Mouse (Mus musculus): Measurements from ENCODE around the gene Nfib. TPM values are rescaled to one million over a fixed set of nuclear protein-coding genes. Genes with fewer than 3 reads are reported as not detected.

Gene Nfib
- polyA plus RNA-seq, 1 experiment from 2014 or later, result 149 TPM

GRCm38 (mm10) chr4:82497671-82498631, 207.6 kb downstream of the Nfib start:
- Histone ChIP-seq H3K36me3 (ENCODE audit: insufficient read depth) (peaks cover 60% of the 10 kb centered on the region), H3K27ac (ENCODE audit: low read depth) (peak overlapping the region; percentile 64), H3K9me3 (ENCODE audit: low read depth, low read length) (no peaks in the 10 kb centered on the region), H3K4me2 (peak overlapping the region; percentile 95), H3K4me1 (ENCODE audit: insufficient read depth) (peaks cover 35% of the 10 kb centered on the region), H3K27me3 (ENCODE audit: insufficient read depth, low read length) (no peaks in the 10 kb centered on the region), H3K4me3 (ENCODE audit: low read depth, low read length) (peak overlapping the region; percentile 23), H3K9ac (peak overlapping the region; percentile 30)
- no peak; the same call in 1 of the 2 replicates for ATAC-seq (ENCODE audit: insufficient read depth)
- no peak for TF ChIP-seq CTCF (IDR thresholded peaks at IDR 0.05; ENCODE audit: low read depth)
- DNase-seq, result no peak
- WGBS, result 71% methylated on average over 26 of the region's 26 CpGs

GRCm38 (mm10) chr4:82497141-82497566, 208.4 kb downstream of the Nfib start:
- peak overlapping the region; percentile 30; the same call in 1 of the 2 replicates for H3K9ac ChIP-seq
- H3K4me1 ChIP-seq (ENCODE audit: insufficient read depth), result peaks cover 35% of the 10 kb centered on the region
- DNase-seq (peak; percentile 55), ATAC-seq (ENCODE audit: insufficient read depth) (no peak)
- TF ChIP-seq CTCF (IDR thresholded peaks at IDR 0.05; ENCODE audit: low read depth), result no peak
- no peaks in the 10 kb centered on the region for H3K27me3 ChIP-seq (ENCODE audit: insufficient read depth, low read length)
- WGBS, result 41% methylated on average over 8 of the region's 8 CpGs
- H3K27ac ChIP-seq (ENCODE audit: low read depth), result peak overlapping the region; percentile 40
- H3K4me3 ChIP-seq (ENCODE audit: low read depth, low read length), result peak overlapping the region; percentile 23
- peak overlapping the region; percentile 95 for H3K4me2 ChIP-seq
- H3K9me3 ChIP-seq (ENCODE audit: low read depth, low read length), result no peaks in the 10 kb centered on the region
- H3K36me3 ChIP-seq (ENCODE audit: insufficient read depth), result peaks cover 66% of the 10 kb centered on the region

- WGBS, result 31% methylated on average over 5 of the region's 5 CpGs
- Histone ChIP-seq H3K9ac (0 out of 2 replicates have a peak overlapping the region, but pooled peaks have one; percentile 27), H3K4me1 (ENCODE audit: insufficient read depth) (peaks cover 35% of the 10 kb centered on the region), H3K9me3 (ENCODE audit: low read depth, low read length) (no peaks in the 10 kb centered on the region), H3K27ac (ENCODE audit: low read depth) (no peak overlapping the region), H3K36me3 (ENCODE audit: insufficient read depth) (peaks cover 73% of the 10 kb centered on the region), H3K4me2 (peak overlapping the region; percentile 95), H3K27me3 (ENCODE audit: insufficient read depth, low read length) (no peaks in the 10 kb centered on the region), H3K4me3 (ENCODE audit: low read depth, low read length) (peak overlapping the region; percentile 23)
- no peak for TF ChIP-seq CTCF (IDR thresholded peaks at IDR 0.05; ENCODE audit: low read depth)
- DNase-seq (peak; percentile 65), ATAC-seq (ENCODE audit: insufficient read depth) (no peak)
These were observed 209.2 kb downstream of the Nfib start for GRCm38 (mm10) chr4:82496383-82496782.

GRCm38 (mm10) chr4:82495605-82496004, 209.9 kb downstream of the Nfib start:
- Histone ChIP-seq H3K27me3 (ENCODE audit: insufficient read depth, low read length) (no peaks in the 10 kb centered on the region), H3K27ac (ENCODE audit: low read depth) (no peak overlapping the region), H3K9ac (no peak overlapping the region), H3K4me3 (ENCODE audit: low read depth, low read length) (no peak overlapping the region), H3K4me1 (ENCODE audit: insufficient read depth) (peaks cover 36% of the 10 kb centered on the region), H3K36me3 (ENCODE audit: insufficient read depth) (peaks cover 72% of the 10 kb centered on the region), H3K9me3 (ENCODE audit: low read depth, low read length) (no peaks in the 10 kb centered on the region), H3K4me2 (peak overlapping the region; percentile 95)
- ATAC-seq (ENCODE audit: insufficient read depth) (no peak), DNase-seq (no peak)
- 77% methylated on average over 6 of the region's 6 CpGs for WGBS
- no peak for TF ChIP-seq CTCF (IDR thresholded peaks at IDR 0.05; ENCODE audit: low read depth)

- no peak overlapping the region for H3K4me2 ChIP-seq
- H3K9ac ChIP-seq, result no peak overlapping the region
- TF ChIP-seq CTCF (IDR thresholded peaks at IDR 0.05; ENCODE audit: low read depth), result no peak
- no peak for ATAC-seq (ENCODE audit: insufficient read depth)
- H3K9me3 ChIP-seq (ENCODE audit: low read depth, low read length), result no peaks in the 10 kb centered on the region
- 83% methylated on average over 10 of the region's 10 CpGs for WGBS
- no peak overlapping the region for H3K4me3 ChIP-seq (ENCODE audit: low read depth, low read length)
- peaks cover 35% of the 10 kb centered on the region for H3K4me1 ChIP-seq (ENCODE audit: insufficient read depth)
- H3K27ac ChIP-seq (ENCODE audit: low read depth), result no peak overlapping the region
- DNase-seq, result no peak
- peaks cover 69% of the 10 kb centered on the region for H3K36me3 ChIP-seq (ENCODE audit: insufficient read depth)
- H3K27me3 ChIP-seq (ENCODE audit: insufficient read depth, low read length), result no peaks in the 10 kb centered on the region
These were observed 210.7 kb downstream of the Nfib start for GRCm38 (mm10) chr4:82494829-82495228.

GRCm38 (mm10) chr4:82494424-82494823, 211.1 kb downstream of the Nfib start:
- Histone ChIP-seq H3K9me3 (ENCODE audit: low read depth, low read length) (no peaks in the 10 kb centered on the region), H3K4me2 (peak overlapping the region; percentile 23; the same call in 1 of the 2 replicates), H3K27me3 (ENCODE audit: insufficient read depth, low read length) (no peaks in the 10 kb centered on the region), H3K36me3 (ENCODE audit: insufficient read depth) (peaks cover 70% of the 10 kb centered on the region), H3K27ac (ENCODE audit: low read depth) (no peak overlapping the region), H3K4me3 (ENCODE audit: low read depth, low read length) (no peak overlapping the region), H3K9ac (no peak overlapping the region), H3K4me1 (ENCODE audit: insufficient read depth) (peaks cover 34% of the 10 kb centered on the region; the same call in 1 of the 2 replicates)
- DNase-seq, result no peak
- TF ChIP-seq CTCF (IDR thresholded peaks at IDR 0.05; ENCODE audit: low read depth), result no peak
- no peak for ATAC-seq (ENCODE audit: insufficient read depth)
- 52% methylated on average over 3 of the region's 3 CpGs for WGBS

GRCm38 (mm10) chr4:82493865-82494264, 211.7 kb downstream of the Nfib start:
- 57% methylated on average over 1 of the region's 1 CpGs for WGBS
- no peak overlapping the region for H3K4me3 ChIP-seq (ENCODE audit: low read depth, low read length)
- ATAC-seq (ENCODE audit: insufficient read depth) (no peak), DNase-seq (no peak)
- no peak overlapping the region for H3K9ac ChIP-seq
- H3K4me1 ChIP-seq (ENCODE audit: insufficient read depth), result peaks cover 34% of the 10 kb centered on the region; the same call in 1 of the 2 replicates
- H3K27me3 ChIP-seq (ENCODE audit: insufficient read depth, low read length), result no peaks in the 10 kb centered on the region
- no peaks in the 10 kb centered on the region for H3K9me3 ChIP-seq (ENCODE audit: low read depth, low read length)
- no peak for TF ChIP-seq CTCF (IDR thresholded peaks at IDR 0.05; ENCODE audit: low read depth)
- H3K4me2 ChIP-seq, result peak overlapping the region; percentile 23
- peaks cover 71% of the 10 kb centered on the region for H3K36me3 ChIP-seq (ENCODE audit: insufficient read depth)
- no peak overlapping the region; the same call in 1 of the 2 replicates for H3K27ac ChIP-seq (ENCODE audit: low read depth)
